Comparison of ENCODE assay signal across 9 mouse cellular contexts in the genomic region with DNA sequence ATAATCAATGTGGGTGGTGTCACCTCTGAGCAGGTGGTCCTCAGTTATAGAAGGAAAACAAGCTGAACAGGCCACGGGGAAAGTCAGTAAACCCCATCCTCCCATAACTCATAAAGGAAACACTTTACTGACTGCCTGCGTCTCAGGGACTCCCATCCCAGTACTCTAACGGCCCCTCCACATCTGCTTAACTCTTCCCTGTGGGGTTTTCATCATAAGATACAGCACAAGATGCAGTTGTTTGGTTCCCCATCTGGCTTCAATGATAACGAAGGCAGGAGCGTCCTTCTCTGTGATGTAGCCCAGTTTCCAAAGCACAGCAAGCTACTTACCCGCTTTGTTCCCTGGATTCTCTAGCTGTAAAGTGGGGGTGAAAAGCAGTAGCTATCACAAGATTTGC. TPM values are rescaled to one million over a fixed set of nuclear protein-coding genes. Genes with fewer than 3 reads are reported as not detected.
DNase-seq lines count a peak whose midpoint lies in the region; ATAC-seq and TF ChIP-seq lines count a peak whose summit lies in the region.
"Had no signal": no experiment of that assay in that cellular context is flagged by ENCODE, and none has a peak within 500 bp of the region (broad histone marks: within the 10 kb centered on the region; RNA-seq: fewer than 3 reads in every experiment).

No protein-coding gene starts in this region.

- no peak for TF ChIP-seq POLR2A in heart, adult 2 months (IDR thresholded peaks at IDR 0.05; ENCODE audit: insufficient read depth, low read depth, low read length)

- peak overlapping the region; percentile 75 for H3K9ac ChIP-seq in heart, embryonic 12.5 days
- H3K9ac ChIP-seq in heart, adult 2 months (ENCODE audit: low read depth, low read length) = no peak overlapping the region
- no peak overlapping the region; the same call in 1 of the 2 replicates for H3K9ac ChIP-seq in intestine, embryonic 15.5 days
- H3K9ac ChIP-seq in midbrain, embryonic 16.5 days (ENCODE audit: low read depth, low read length) = peak overlapping the region; percentile 83

- WGBS in heart, embryonic 12.5 days = 57% methylated on average over 6 of the region's 6 CpGs
- 65% methylated on average over 6 of the region's 6 CpGs for WGBS in heart, adult 2 months
- 70% methylated on average over 6 of the region's 6 CpGs for WGBS in embryonic facial prominence, embryonic 10.5 days
- WGBS in intestine, embryonic 15.5 days = 57% methylated on average over 6 of the region's 6 CpGs
- WGBS in midbrain, embryonic 16.5 days = 20% methylated on average over 6 of the region's 6 CpGs

- H3K4me1 ChIP-seq in heart, embryonic 12.5 days (replicated peaks) = peaks cover 38% of the 10 kb centered on the region
- peaks cover 12% of the 10 kb centered on the region for H3K4me1 ChIP-seq in heart, adult 2 months (ENCODE audit: control insufficient read depth, insufficient read depth, low read length)
- H3K4me1 ChIP-seq in embryonic facial prominence, embryonic 10.5 days = peaks cover 28% of the 10 kb centered on the region
- peaks cover 23% of the 10 kb centered on the region; the same call in 1 of the 2 replicates for H3K4me1 ChIP-seq in intestine, embryonic 15.5 days (replicated peaks)
- H3K4me1 ChIP-seq in midbrain, embryonic 16.5 days (ENCODE audit: control insufficient read depth, insufficient read depth, low read length) = peaks cover 32% of the 10 kb centered on the region

- H3K4me3 ChIP-seq in heart, embryonic 12.5 days = peak overlapping the region; percentile 47; the same call in 1 of the 2 replicates
- no peak overlapping the region for H3K4me3 ChIP-seq in heart, adult 2 months
- peak overlapping the region; percentile 57 for H3K4me3 ChIP-seq in embryonic facial prominence, embryonic 10.5 days
- peak overlapping the region; percentile 36; the same call in 1 of the 2 replicates for H3K4me3 ChIP-seq in intestine, embryonic 15.5 days (replicated peaks)
- H3K4me3 ChIP-seq in midbrain, embryonic 16.5 days (ENCODE audit: low read depth, low read length) = peak overlapping the region; percentile 51

- TF ChIP-seq EP300 in heart, adult 2 months (IDR thresholded peaks at IDR 0.05; ENCODE audit: insufficient read depth, low read depth, low read length) = no peak

- peak overlapping the region; percentile 67 for H3K4me2 ChIP-seq in heart, embryonic 12.5 days
- peak overlapping the region; percentile 64 for H3K4me2 ChIP-seq in intestine, embryonic 15.5 days (replicated peaks)
- peak overlapping the region; percentile 77 for H3K4me2 ChIP-seq in midbrain, embryonic 16.5 days (ENCODE audit: low read length)

- intact Hi-C loops in heart, adult 2 months (cut with DNase I) = no loop called here
- intact Hi-C loops in gastrocnemius, postnatal 14 days (cut with DNase I; ENCODE audit: low total_unique reads) = no loop called here

- no peak for TF ChIP-seq CTCF in heart, adult 2 months (IDR thresholded peaks at IDR 0.05)

- H3K27me3 ChIP-seq in heart, embryonic 12.5 days (replicated peaks) = 0 out of 2 replicates have a peak, but pooled peaks cover 3% of the 10 kb centered on the region
- no peaks in the 10 kb centered on the region for H3K27me3 ChIP-seq in heart, adult 2 months (ENCODE audit: control insufficient read depth, insufficient read depth, low read length)
- peaks cover 21% of the 10 kb centered on the region; the same call in 1 of the 2 replicates for H3K27me3 ChIP-seq in embryonic facial prominence, embryonic 10.5 days (replicated peaks; ENCODE audit: low read depth, poor library complexity, severe bottlenecking)
- H3K27me3 ChIP-seq in intestine, embryonic 15.5 days (replicated peaks) = no peaks in the 10 kb centered on the region
- no peaks in the 10 kb centered on the region for H3K27me3 ChIP-seq in midbrain, embryonic 16.5 days (ENCODE audit: control insufficient read depth, insufficient read depth, low read depth, low read length)

- H3K27ac ChIP-seq in heart, embryonic 12.5 days (ENCODE audit: poor library complexity, severe bottlenecking) = no peak overlapping the region
- H3K27ac ChIP-seq in heart, adult 2 months = no peak overlapping the region
- peak overlapping the region; percentile 92 for H3K27ac ChIP-seq in embryonic facial prominence, embryonic 10.5 days (replicated peaks)
- H3K27ac ChIP-seq in intestine, embryonic 15.5 days = 0 out of 2 replicates have a peak overlapping the region, but pooled peaks have one; percentile 76
- peak overlapping the region; percentile 90 for H3K27ac ChIP-seq in midbrain, embryonic 16.5 days (ENCODE audit: low read length)

- no peak for ATAC-seq in heart, embryonic 12.5 days (ENCODE audit: insufficient number of reproducible peaks, low FRiP score)
- no peak for ATAC-seq in intestine, embryonic 15.5 days
- ATAC-seq in midbrain, embryonic 16.5 days = peak; percentile 29

- H3K36me3 ChIP-seq in heart, embryonic 12.5 days = no peaks in the 10 kb centered on the region
- H3K36me3 ChIP-seq in heart, adult 2 months (ENCODE audit: control insufficient read depth, insufficient read depth, low read length) = no peaks in the 10 kb centered on the region
- H3K36me3 ChIP-seq in embryonic facial prominence, embryonic 10.5 days (replicated peaks) = peaks cover 5% of the 10 kb centered on the region
- H3K36me3 ChIP-seq in intestine, embryonic 15.5 days = no peaks in the 10 kb centered on the region
- H3K36me3 ChIP-seq in midbrain, embryonic 16.5 days (ENCODE audit: control insufficient read depth, insufficient read depth, low read length) = peaks cover 9% of the 10 kb centered on the region; the same call in 1 of the 2 replicates

- no peaks in the 10 kb centered on the region for H3K9me3 ChIP-seq in heart, embryonic 12.5 days (replicated peaks)
- no peaks in the 10 kb centered on the region for H3K9me3 ChIP-seq in embryonic facial prominence, embryonic 10.5 days
- no peaks in the 10 kb centered on the region for H3K9me3 ChIP-seq in intestine, embryonic 15.5 days
- no peaks in the 10 kb centered on the region; the same call in 1 of the 2 replicates for H3K9me3 ChIP-seq in midbrain, embryonic 16.5 days (replicated peaks; ENCODE audit: control insufficient read depth, low read length, poor library complexity, severe bottlenecking)

- DNase-seq in heart, adult 2 months = no peak
- DNase-seq in embryonic facial prominence, embryonic 10.5 days (ENCODE audit: low spot score) = no peak
- no peak for DNase-seq in cerebellum, adult 8-10 months
- DNase-seq in frontal cortex, postnatal 25 days (ENCODE audit: low spot score in 2 of 2) = no peak
- no peak for DNase-seq in gastrocnemius, postnatal 14 days
- DNase-seq: cerebellum, adult 9-10 months had no signal

- no peaks in the 10 kb centered on the region for H3K79me2 ChIP-seq in heart, adult 2 months (replicated peaks; ENCODE audit: control insufficient read depth, insufficient read depth, low read length)

RNA-seq across cellular contexts. Expression of gene Rnasel, which starts 0.8 kb away (rescaled TPM):
- 11.8 and 12.8 TPM in 2 replicates for polyA plus RNA-seq in heart, embryonic 12.5 days (2016; fragmentation: Nextera tagmentation; extraction: Ambion mirVana)
- total RNA-seq in heart, adult 2 months (2021) = 1 to 10 TPM; 4.1 to 4.6 TPM
- 2.5 and 4.4 TPM in 2 replicates for polyA plus RNA-seq in heart, adult 2 months (2012; rRNA removed)
- polyA plus RNA-seq in embryonic facial prominence, embryonic 10.5 days (2016; fragmentation: Nextera tagmentation; extraction: Ambion mirVana) = 8.0 and 9.5 TPM in 2 replicates
- polyA plus RNA-seq in intestine, embryonic 15.5 days (2015; fragmentation: Nextera tagmentation; extraction: Ambion mirVana) = 22.9 and 24.5 TPM in 2 replicates
- polyA plus RNA-seq in midbrain, embryonic 16.5 days (2015; fragmentation: Nextera tagmentation; extraction: Ambion mirVana) = 36.2 and 45.6 TPM in 2 replicates
- 1 to 10 TPM; 4.1 TPM for total RNA-seq in gastrocnemius, postnatal 14 days (2021)

RNA-seq across cellular contexts. Expression of gene Rgs16, which starts 9.9 kb away (rescaled TPM):
- polyA plus RNA-seq in heart, embryonic 12.5 days (2016; fragmentation: Nextera tagmentation; extraction: Ambion mirVana) = 4.7 and 5.2 TPM in 2 replicates
- total RNA-seq in heart, adult 2 months (2021) = 1 to 10 TPM; 1.4 to 1.9 TPM
- polyA plus RNA-seq in heart, adult 2 months (2012; rRNA removed) = 0.80 and 1.3 TPM in 2 replicates
- polyA plus RNA-seq in embryonic facial prominence, embryonic 10.5 days (2016; fragmentation: Nextera tagmentation; extraction: Ambion mirVana) = 7.9 and 9.5 TPM in 2 replicates
- polyA plus RNA-seq in intestine, embryonic 15.5 days (2015; fragmentation: Nextera tagmentation; extraction: Ambion mirVana) = 4.8 and 5.1 TPM in 2 replicates
- polyA plus RNA-seq in midbrain, embryonic 16.5 days (2015; fragmentation: Nextera tagmentation; extraction: Ambion mirVana) = 21.8 and 31.3 TPM in 2 replicates
- 1 to 10 TPM; 3.1 to 4.1 TPM for total RNA-seq in gastrocnemius, postnatal 14 days (2021)

Comparison
In these comparisons a context has a peak if more than half of its experiments do, and no peak if none do; other contexts are left out.
1. H3K9ac ChIP-seq: peak in heart, embryonic 12.5 days (single experiment) and midbrain, embryonic 16.5 days (single experiment); none in heart, adult 2 months (single experiment) and intestine, embryonic 15.5 days (single experiment).
2. H3K27ac ChIP-seq: peak in embryonic facial prominence, embryonic 10.5 days (single experiment), intestine, embryonic 15.5 days (single experiment) and midbrain, embryonic 16.5 days (single experiment); none in heart, embryonic 12.5 days (single experiment) and heart, adult 2 months (single experiment).
3. Peak in every context shown above with its lines, with median percentiles within 50 percentile points of each other: H3K4me2 ChIP-seq.